Mouse (Mus musculus): ENCODE measurements around the gene Usmg5. TPM values are rescaled to one million over a fixed set of nuclear protein-coding genes. Genes with fewer than 3 reads are reported as not detected.

Usmg5 gene
- polyA plus RNA-seq, 1 experiment: 1,012 TPM

DNA sequence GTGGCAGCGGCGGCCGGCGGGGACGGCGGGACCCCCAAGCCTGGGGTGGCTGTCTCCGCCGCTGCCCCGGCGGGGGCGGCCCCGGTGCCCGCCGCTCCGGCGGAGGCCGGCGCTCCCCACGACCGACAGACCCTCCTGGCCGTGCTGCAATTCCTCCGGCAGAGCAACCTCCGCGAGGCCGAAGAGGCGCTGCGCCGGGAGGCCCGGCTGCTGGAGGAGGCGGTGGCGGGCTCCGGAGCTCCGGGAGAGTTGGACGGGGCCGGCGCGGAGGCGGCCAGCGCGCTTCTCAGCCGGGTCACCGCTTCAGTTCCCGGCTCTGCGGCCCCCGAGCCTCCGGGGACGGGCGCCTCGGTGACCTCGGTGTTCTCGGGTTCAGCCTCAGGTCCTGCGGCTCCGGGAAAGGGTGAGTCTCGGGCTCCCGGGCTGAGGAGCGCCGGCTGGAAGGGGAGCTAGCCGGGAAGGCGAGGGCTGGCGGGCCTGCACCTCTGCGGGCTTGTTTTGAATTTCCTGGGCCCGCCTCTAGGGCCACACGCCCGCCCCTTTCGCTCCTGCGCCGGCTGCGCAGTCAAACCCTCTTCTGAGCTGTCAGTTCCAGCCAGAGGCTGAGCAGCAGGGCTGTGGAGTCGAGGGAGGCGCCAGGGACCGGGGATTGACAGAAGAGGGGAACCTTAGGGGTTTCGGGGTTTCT, 22.4 kb downstream of the Usmg5 start:
- H3K79me2 ChIP-seq (ENCODE audit: control insufficient read depth, insufficient read depth): peaks cover 22% of the 10 kb centered on the region
- H3K4me2 ChIP-seq (ENCODE audit: low read depth): peak overlapping the region; percentile 99
- H3K4me3 ChIP-seq: peak overlapping the region; percentile 35
- no peaks in the 10 kb centered on the region for H3K27me3 ChIP-seq (ENCODE audit: control insufficient read depth, insufficient read depth, insufficient read length)
- H3ac ChIP-seq (ENCODE audit: control insufficient read depth, insufficient read length): peak overlapping the region; percentile 87
- TF ChIP-seq TCF12 (IDR thresholded peaks at IDR 0.05; ENCODE audit: insufficient read depth, poor library complexity, severe bottlenecking): no peak
- TF ChIP-seq POLR2AphosphoS2 (IDR thresholded peaks at IDR 0.05; ENCODE audit: insufficient read length, low read depth): peak; percentile 50
- peak; percentile 85 for TF ChIP-seq E2F4 (IDR thresholded peaks at IDR 0.05; ENCODE audit: insufficient read depth)
- TF ChIP-seq POLR2A (IDR thresholded peaks at IDR 0.05; ENCODE audit: insufficient read length, low read depth): peak; percentile 74
- H3K36me3 ChIP-seq (ENCODE audit: control insufficient read depth, insufficient read depth): peaks cover 14% of the 10 kb centered on the region

GRCm38 (mm10) chr19:47067096-47067882, 23.2 kb downstream of the Usmg5 start, which contains the start of gene Taf5:
Gene Taf5 (plus strand): TSS chr19:47067746.
- Histone ChIP-seq H3K4me2 (ENCODE audit: low read depth) (peak within 1 kb of the TSS; percentile 99), H3K36me3 (ENCODE audit: control insufficient read depth, insufficient read depth) (peaks cover 9% of the 10 kb centered on the region), H3K27me3 (ENCODE audit: control insufficient read depth, insufficient read depth, insufficient read length) (no peaks in the 10 kb centered on the region), H3K79me2 (ENCODE audit: control insufficient read depth, insufficient read depth) (peaks cover 22% of the 10 kb centered on the region), H3ac (ENCODE audit: control insufficient read depth, insufficient read length) (peak within 1 kb of the TSS; percentile 87), H3K4me3 (peak within 1 kb of the TSS; percentile 35)
- TF ChIP-seq REST (IDR thresholded peaks at IDR 0.05; ENCODE audit: insufficient read depth, insufficient read length): peak; percentile 77
- peak in 1 of 3 experiments; percentile 12 for TF ChIP-seq MYOD1 (IDR thresholded peaks at IDR 0.05; ENCODE audit: control insufficient read depth in 1 of 3, insufficient read length in 2 of 3, low read depth in 2 of 3)
- TF ChIP-seq E2F4 (IDR thresholded peaks at IDR 0.05; ENCODE audit: insufficient read depth): peak; percentile 38
- TF ChIP-seq TCF3 (IDR thresholded peaks at IDR 0.05; ENCODE audit: insufficient read length, low read depth): no peak
- TF ChIP-seq MYOG (IDR thresholded peaks at IDR 0.05; ENCODE audit: control insufficient read depth in 1 of 3, insufficient read depth in 1 of 3, insufficient read length in 2 of 3, low read depth in 2 of 3): peak in 2 of 3 experiments; percentile 31 to 36
- TF ChIP-seq TCF12 (IDR thresholded peaks at IDR 0.05; ENCODE audit: insufficient read depth, poor library complexity, severe bottlenecking): no peak
- no peak for TF ChIP-seq MAX (IDR thresholded peaks at IDR 0.05; ENCODE audit: low read depth)
- TF ChIP-seq POLR2A (IDR thresholded peaks at IDR 0.05; ENCODE audit: insufficient read length, low read depth): peak; percentile 99
- peak; percentile 71; the same call in 1 of the 2 replicates for TF ChIP-seq CEBPB (IDR thresholded peaks at IDR 0.05; ENCODE audit: insufficient read depth, poor library complexity, severe bottlenecking)
- peak; percentile 91 for TF ChIP-seq SRF (IDR thresholded peaks at IDR 0.05; ENCODE audit: control insufficient read depth, insufficient read length, low read depth)
- TF ChIP-seq POLR2AphosphoS2 (IDR thresholded peaks at IDR 0.05; ENCODE audit: insufficient read length, low read depth): peak; percentile 94
- TF ChIP-seq USF1 (IDR thresholded peaks at IDR 0.05; ENCODE audit: low read depth): no peak

GRCm38 (mm10) chr19:47065860-47066259, 24.6 kb downstream of the Usmg5 start:
- Histone ChIP-seq H3K4me3 (no peak overlapping the region), H3K27me3 (ENCODE audit: control insufficient read depth, insufficient read depth, insufficient read length) (no peaks in the 10 kb centered on the region), H3ac (ENCODE audit: control insufficient read depth, insufficient read length) (no peak overlapping the region), H3K36me3 (ENCODE audit: control insufficient read depth, insufficient read depth) (no peaks in the 10 kb centered on the region), H3K79me2 (ENCODE audit: control insufficient read depth, insufficient read depth) (peaks cover 22% of the 10 kb centered on the region), H3K4me2 (ENCODE audit: low read depth) (no peak overlapping the region)
- TF ChIP-seq MYOD1 (IDR thresholded peaks at IDR 0.05; ENCODE audit: control insufficient read depth in 1 of 3, insufficient read length in 2 of 3, low read depth in 2 of 3) (no peak), CEBPB (IDR thresholded peaks at IDR 0.05; ENCODE audit: insufficient read depth, poor library complexity, severe bottlenecking) (no peak), POLR2AphosphoS2 (IDR thresholded peaks at IDR 0.05; ENCODE audit: insufficient read length, low read depth) (no peak), SRF (IDR thresholded peaks at IDR 0.05; ENCODE audit: control insufficient read depth, insufficient read length, low read depth) (no peak), TCF12 (IDR thresholded peaks at IDR 0.05; ENCODE audit: insufficient read depth, poor library complexity, severe bottlenecking) (no peak), MYOG (IDR thresholded peaks at IDR 0.05; ENCODE audit: control insufficient read depth in 1 of 3, insufficient read depth in 1 of 3, insufficient read length in 2 of 3, low read depth in 2 of 3) (no peak), E2F4 (IDR thresholded peaks at IDR 0.05; ENCODE audit: insufficient read depth) (no peak), MAX (IDR thresholded peaks at IDR 0.05; ENCODE audit: low read depth) (no peak), REST (IDR thresholded peaks at IDR 0.05; ENCODE audit: insufficient read depth, insufficient read length) (no peak), TCF3 (IDR thresholded peaks at IDR 0.05; ENCODE audit: insufficient read length, low read depth) (no peak)

DNA sequence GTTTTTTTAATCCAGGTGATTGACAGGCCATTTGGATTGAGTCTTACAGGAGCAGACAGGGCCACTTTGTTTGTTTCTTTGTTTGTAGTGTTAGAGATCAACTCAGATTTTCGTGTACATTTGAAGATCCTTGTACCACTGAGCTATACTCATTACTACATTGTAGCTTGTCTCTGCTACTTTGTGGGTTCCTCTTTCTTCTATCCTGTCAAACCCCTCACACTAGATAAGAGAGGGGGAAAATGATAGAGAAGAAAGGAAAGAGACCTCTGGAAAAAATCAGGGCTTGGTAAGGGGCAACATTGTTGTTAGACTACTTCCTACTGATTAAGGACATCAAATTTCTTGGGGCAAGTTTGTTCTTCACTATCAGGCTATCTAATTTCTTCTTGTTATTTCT, 32.8 kb downstream of the Usmg5 start:
- Histone ChIP-seq H3K4me2 (ENCODE audit: low read depth) (no peak overlapping the region), H3K4me3 (no peak overlapping the region), H3K27me3 (ENCODE audit: control insufficient read depth, insufficient read depth, insufficient read length) (no peaks in the 10 kb centered on the region), H3K36me3 (ENCODE audit: control insufficient read depth, insufficient read depth) (no peaks in the 10 kb centered on the region), H3K79me2 (ENCODE audit: control insufficient read depth, insufficient read depth) (no peaks in the 10 kb centered on the region), H3ac (ENCODE audit: control insufficient read depth, insufficient read length) (no peak overlapping the region)
- no peak for TF ChIP-seq TCF12 (IDR thresholded peaks at IDR 0.05; ENCODE audit: insufficient read depth, poor library complexity, severe bottlenecking)
- TF ChIP-seq CEBPB (IDR thresholded peaks at IDR 0.05; ENCODE audit: insufficient read depth, poor library complexity, severe bottlenecking): no peak
- TF ChIP-seq MYOG (IDR thresholded peaks at IDR 0.05; ENCODE audit: control insufficient read depth in 1 of 3, insufficient read depth in 1 of 3, insufficient read length in 2 of 3, low read depth in 2 of 3): no peak
- TF ChIP-seq POLR2AphosphoS2 (IDR thresholded peaks at IDR 0.05; ENCODE audit: insufficient read length, low read depth): no peak
- TF ChIP-seq REST (IDR thresholded peaks at IDR 0.05; ENCODE audit: insufficient read depth, insufficient read length): no peak
- no peak for TF ChIP-seq E2F4 (IDR thresholded peaks at IDR 0.05; ENCODE audit: insufficient read depth)
- TF ChIP-seq TCF3 (IDR thresholded peaks at IDR 0.05; ENCODE audit: insufficient read length, low read depth): no peak
- no peak for TF ChIP-seq POLR2A (IDR thresholded peaks at IDR 0.05; ENCODE audit: insufficient read length, low read depth)
- TF ChIP-seq MAX (IDR thresholded peaks at IDR 0.05; ENCODE audit: low read depth): no peak
- no peak for TF ChIP-seq USF1 (IDR thresholded peaks at IDR 0.05; ENCODE audit: low read depth)
- TF ChIP-seq MYOD1 (IDR thresholded peaks at IDR 0.05; ENCODE audit: control insufficient read depth in 1 of 3, insufficient read length in 2 of 3, low read depth in 2 of 3): no peak
- no peak for TF ChIP-seq SRF (IDR thresholded peaks at IDR 0.05; ENCODE audit: control insufficient read depth, insufficient read length, low read depth)

Data from myocyte (in vitro differentiated cells).